Mouse (Mus musculus) limb, embryonic 12.5 days (tissue): ENCODE data around the gene Ptgdr2. TPM values are rescaled to one million over a fixed set of nuclear protein-coding genes. Genes with fewer than 3 reads are reported as not detected.

ENCODE experiments used
- ATAC-seq: fragments of 200-750 bp; cut with Nextera tagmentation; 2 replicates; pipeline ENCODE4 v1.8.0; 2017; ENCODE audit warnings: low read depth, moderate TSS enrichment; ENCODE audit not compliant: insufficient number of reproducible peaks, insufficient read depth, low FRiP score, low TSS enrichment
- H3K27ac ChIP-seq: fragments of 300-500 bp; sonication (generic); 2 replicates; pipeline ENCODE4 v1.5.1; 2016; ENCODE audit warnings: mild to moderate bottlenecking, moderate library complexity
- H3K27me3 ChIP-seq: fragments of 300-500 bp; sonication (generic); 2 replicates; pipeline ENCODE4 v1.6.1; 2016; ENCODE audit warnings: mild to moderate bottlenecking, moderate library complexity
- H3K36me3 ChIP-seq: fragments of 300-500 bp; sonication (generic); 2 replicates; pipeline ENCODE4 v1.6.1; 2016; ENCODE audit warnings: mild to moderate bottlenecking, moderate library complexity
- H3K4me1 ChIP-seq: fragments of 300-500 bp; sonication (generic); replicated peaks from 2 replicates; pipeline ENCODE4 v1.6.1; 2016
- H3K4me2 ChIP-seq: fragments of 300-500 bp; sonication (generic); 2 replicates; pipeline ENCODE4 v1.6.1; 2016; ENCODE audit warnings: mild to moderate bottlenecking, moderate library complexity
- H3K4me3 ChIP-seq: fragments of 300-500 bp; sonication (generic); replicated peaks from 2 replicates; pipeline ENCODE4 v1.5.1; 2016; ENCODE audit warnings: mild to moderate bottlenecking
- H3K9ac ChIP-seq: fragments of 300-500 bp; sonication (generic); replicated peaks from 2 replicates; pipeline ENCODE4 v1.6.1; 2016; ENCODE audit warnings: mild to moderate bottlenecking, moderate library complexity
- H3K9me3 ChIP-seq: fragments of 300-500 bp; sonication (generic); 2 replicates; pipeline ENCODE4 v1.6.1; 2016; ENCODE audit warnings: mild to moderate bottlenecking, moderate library complexity
- WGBS: fragments of 180-500 bp; shearing (Covaris S2); methylation state at CpG from one replicate; pipeline ENCODE4 v1.1.7; 2016; 5-methylcytosine and 5-hydroxymethylcytosine counted together
- polyA plus RNA-seq: library from polyadenylated mRNA; unstranded; fragments of >200 nt; fragmentation: Nextera tagmentation; extraction: Ambion mirVana; gene quantifications from 2 replicates; pipeline ENCODE4 v1.2.1, GENCODE M21; 2016

Gene Ptgdr2
- polyA plus RNA-seq, 1 experiment from 2014 or later, result 0.10 TPM

DNA sequence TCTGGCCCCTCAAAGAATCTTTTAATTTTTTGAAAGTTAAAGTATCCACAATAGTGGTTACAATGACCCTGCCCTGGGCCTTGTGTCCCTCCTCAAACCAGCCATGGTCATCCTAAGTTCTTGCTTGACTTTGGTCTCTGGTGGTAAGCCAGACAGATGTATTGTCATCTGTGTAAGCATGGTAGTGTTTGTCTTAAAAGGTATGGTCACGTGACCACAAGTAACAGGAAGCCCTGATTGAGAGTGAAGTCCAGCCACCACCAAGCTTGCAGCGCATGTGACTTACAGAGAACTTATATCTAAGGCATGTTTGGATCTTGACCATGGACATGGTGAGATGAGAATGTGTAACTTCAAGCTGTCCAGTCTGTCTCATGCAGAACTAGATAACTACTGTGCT lies 38.2 kb downstream of the Ptgdr2 start:
- H3K27me3 ChIP-seq, result no peaks in the 10 kb centered on the region
- no peaks in the 10 kb centered on the region for H3K4me1 ChIP-seq
- H3K36me3 ChIP-seq, result no peaks in the 10 kb centered on the region
- 83% methylated on average over 2 of the region's 2 CpGs for WGBS
- H3K4me2 ChIP-seq, result no peak overlapping the region
- ATAC-seq, result no peak
- H3K4me3 ChIP-seq, result no peak overlapping the region
- H3K27ac ChIP-seq, result no peak overlapping the region
- H3K9ac ChIP-seq, result no peak overlapping the region
- 0 out of 2 replicates have a peak, but pooled peaks cover 6% of the 10 kb centered on the region for H3K9me3 ChIP-seq

DNA sequence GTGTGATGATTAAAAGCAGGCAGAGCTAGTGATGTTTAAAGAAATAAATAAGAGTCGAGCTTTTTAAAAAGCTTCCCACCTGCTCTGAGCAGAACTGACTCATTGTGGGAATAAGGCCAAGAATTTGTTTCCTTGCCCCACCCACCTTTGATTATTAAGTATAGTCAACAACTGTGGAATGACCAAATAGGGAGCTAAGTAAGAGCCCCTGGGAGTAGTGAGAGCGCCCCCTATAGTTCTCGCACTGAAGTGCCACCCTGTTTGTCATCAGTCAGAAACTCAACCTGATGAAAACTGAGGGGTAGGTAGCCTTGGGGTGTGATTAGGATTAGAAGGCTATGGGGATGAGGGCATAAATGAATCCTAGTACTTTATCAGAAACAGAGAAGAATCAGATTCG lies 39.4 kb downstream of the Ptgdr2 start:
- H3K9ac ChIP-seq, result no peak overlapping the region
- 58% methylated on average over 4 of the region's 4 CpGs for WGBS
- H3K27me3 ChIP-seq, result no peaks in the 10 kb centered on the region
- H3K9me3 ChIP-seq, result 0 out of 2 replicates have a peak, but pooled peaks cover 6% of the 10 kb centered on the region
- H3K27ac ChIP-seq, result no peak overlapping the region
- ATAC-seq, result no peak
- H3K4me3 ChIP-seq, result no peak overlapping the region
- H3K4me1 ChIP-seq, result no peaks in the 10 kb centered on the region
- no peak overlapping the region for H3K4me2 ChIP-seq
- no peaks in the 10 kb centered on the region for H3K36me3 ChIP-seq

DNA sequence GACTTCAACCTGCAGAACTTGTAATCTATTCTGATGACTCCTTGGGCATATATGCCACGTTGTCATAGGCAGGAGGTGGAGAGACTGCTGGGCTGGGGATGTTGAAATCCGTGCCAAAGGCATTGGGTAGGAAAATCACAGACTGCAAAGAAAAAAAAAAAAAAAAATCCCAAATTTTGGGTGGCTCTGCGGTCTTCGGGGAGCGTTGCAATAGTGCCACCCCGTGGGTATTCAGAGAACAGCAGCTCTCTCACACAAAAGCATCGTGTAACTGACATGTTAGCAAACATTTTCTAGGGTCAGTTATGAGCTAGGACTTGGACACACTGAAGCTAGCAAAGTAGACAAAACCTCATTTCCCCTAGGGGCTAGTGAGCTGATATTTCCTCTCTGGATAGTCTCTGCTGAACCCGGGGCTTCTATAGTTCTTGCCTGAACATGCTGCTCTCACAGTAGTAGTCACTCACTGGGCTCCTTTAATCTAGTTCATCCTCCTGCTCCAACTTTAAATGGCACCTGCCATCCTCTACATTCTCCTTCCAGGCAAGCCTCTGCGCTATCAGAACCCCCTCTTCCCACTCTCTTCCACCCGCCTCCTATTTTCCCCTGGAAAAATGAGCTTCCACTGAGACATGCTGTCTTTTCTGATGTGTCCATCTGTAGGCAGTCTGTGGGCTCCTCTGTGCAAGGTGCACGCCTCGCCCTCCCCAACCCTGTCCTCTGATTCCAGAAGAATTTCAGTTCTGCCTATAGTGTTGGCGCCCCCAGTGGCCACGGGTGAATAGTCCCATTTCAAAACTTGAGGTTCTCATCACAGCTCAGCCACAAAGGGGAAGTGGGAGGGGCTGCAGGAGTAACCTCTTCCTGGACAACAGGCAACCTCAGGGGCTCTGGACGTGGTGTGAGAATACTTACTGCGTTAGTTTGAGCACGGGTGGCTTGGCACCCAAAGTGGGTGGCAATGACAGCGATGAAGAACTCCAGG lies 42.5 kb downstream of the Ptgdr2 start:
- Histone ChIP-seq H3K9ac (no peak overlapping the region), H3K27me3 (no peaks in the 10 kb centered on the region), H3K36me3 (no peaks in the 10 kb centered on the region), H3K4me1 (peaks cover 3% of the 10 kb centered on the region; the same call in 1 of the 2 replicates), H3K4me2 (no peak overlapping the region), H3K4me3 (no peak overlapping the region), H3K9me3 (no peaks in the 10 kb centered on the region), H3K27ac (no peak overlapping the region)
- ATAC-seq, result 0 out of 2 replicates have a peak, but pooled peaks have one; percentile 29
- 14% methylated on average over 18 of the region's 18 CpGs for WGBS

DNA sequence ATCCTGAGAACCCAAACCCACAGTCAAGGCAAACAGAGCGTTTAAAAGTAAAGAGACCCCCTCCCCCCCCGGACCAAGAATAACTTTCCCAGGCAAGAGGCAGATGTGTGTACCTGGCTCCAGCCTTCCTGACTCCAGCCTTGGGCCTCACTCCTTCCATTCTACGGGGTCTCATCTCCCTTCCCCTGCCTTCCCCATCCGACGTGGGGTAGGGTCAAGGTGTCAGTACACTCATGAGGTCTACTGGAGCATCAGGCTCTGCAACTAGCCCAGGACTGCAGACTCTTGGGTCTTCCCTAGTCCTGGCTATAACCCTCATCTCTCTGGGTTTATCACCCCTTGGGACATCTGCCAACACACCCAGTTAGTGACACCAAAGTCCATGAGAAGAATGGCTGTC lies 43.2 kb downstream of the Ptgdr2 start:
- H3K4me3 ChIP-seq, result no peak overlapping the region
- ATAC-seq, result no peak
- H3K27ac ChIP-seq, result no peak overlapping the region
- no peaks in the 10 kb centered on the region for H3K36me3 ChIP-seq
- no peak overlapping the region for H3K9ac ChIP-seq
- 85% methylated on average over 5 of the region's 5 CpGs for WGBS
- peaks cover 3% of the 10 kb centered on the region; the same call in 1 of the 2 replicates for H3K4me1 ChIP-seq
- no peaks in the 10 kb centered on the region for H3K9me3 ChIP-seq
- no peaks in the 10 kb centered on the region for H3K27me3 ChIP-seq
- no peak overlapping the region for H3K4me2 ChIP-seq

DNA sequence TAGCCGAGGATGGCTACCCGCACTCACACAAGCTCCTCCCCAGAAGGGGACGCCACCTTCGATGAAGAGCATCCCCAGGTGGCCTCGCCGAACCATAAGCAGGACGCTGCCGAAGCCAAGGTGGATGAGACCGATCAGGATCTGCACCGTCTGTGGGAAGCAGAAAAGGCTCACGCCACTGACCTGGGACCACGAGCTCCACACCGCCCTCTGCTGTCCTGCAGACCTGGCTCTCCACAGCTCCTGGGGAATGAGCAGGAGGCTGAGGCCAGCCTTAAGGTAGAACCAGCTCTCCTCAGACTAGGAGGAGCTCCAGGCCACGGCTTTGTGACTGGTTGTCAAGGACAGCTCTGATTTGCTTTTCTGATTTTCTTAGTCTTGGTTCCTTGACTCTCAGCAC lies 46.2 kb downstream of the Ptgdr2 start:
- Histone ChIP-seq H3K36me3 (no peaks in the 10 kb centered on the region), H3K4me3 (no peak overlapping the region; the same call in 1 of the 2 replicates), H3K4me2 (peak overlapping the region; percentile 40), H3K4me1 (peaks cover 3% of the 10 kb centered on the region; the same call in 1 of the 2 replicates), H3K9ac (no peak overlapping the region), H3K27ac (no peak overlapping the region), H3K27me3 (no peaks in the 10 kb centered on the region), H3K9me3 (no peaks in the 10 kb centered on the region)
- 27% methylated on average over 14 of the region's 14 CpGs for WGBS
- no peak for ATAC-seq

DNA sequence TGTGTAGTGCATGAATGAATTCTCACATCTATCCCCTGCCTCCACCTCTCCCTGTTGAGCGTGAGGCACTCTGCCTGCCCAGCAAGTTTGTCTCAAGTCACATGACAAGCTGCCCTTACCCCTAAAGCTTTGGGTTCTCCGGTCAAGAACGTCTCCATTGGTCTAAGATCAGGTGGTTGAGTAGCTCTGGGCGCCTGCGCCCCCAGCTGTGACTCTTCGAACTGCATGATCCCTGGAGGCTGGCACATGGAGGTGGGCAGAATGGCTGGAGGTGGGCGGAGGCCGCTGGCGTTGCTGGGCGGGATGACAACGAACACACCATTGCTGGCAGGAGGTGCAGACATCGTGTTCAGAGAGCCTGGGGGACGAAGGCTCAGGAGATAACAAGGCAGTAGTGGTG lies 47.6 kb downstream of the Ptgdr2 start:
- no peaks in the 10 kb centered on the region for H3K9me3 ChIP-seq
- no peaks in the 10 kb centered on the region for H3K36me3 ChIP-seq
- 74% methylated on average over 13 of the region's 13 CpGs for WGBS
- H3K27ac ChIP-seq, result no peak overlapping the region
- no peaks in the 10 kb centered on the region for H3K27me3 ChIP-seq
- peaks cover 3% of the 10 kb centered on the region; the same call in 1 of the 2 replicates for H3K4me1 ChIP-seq
- H3K9ac ChIP-seq, result no peak overlapping the region
- no peak overlapping the region for H3K4me2 ChIP-seq
- no peak for ATAC-seq
- H3K4me3 ChIP-seq, result no peak overlapping the region

DNA sequence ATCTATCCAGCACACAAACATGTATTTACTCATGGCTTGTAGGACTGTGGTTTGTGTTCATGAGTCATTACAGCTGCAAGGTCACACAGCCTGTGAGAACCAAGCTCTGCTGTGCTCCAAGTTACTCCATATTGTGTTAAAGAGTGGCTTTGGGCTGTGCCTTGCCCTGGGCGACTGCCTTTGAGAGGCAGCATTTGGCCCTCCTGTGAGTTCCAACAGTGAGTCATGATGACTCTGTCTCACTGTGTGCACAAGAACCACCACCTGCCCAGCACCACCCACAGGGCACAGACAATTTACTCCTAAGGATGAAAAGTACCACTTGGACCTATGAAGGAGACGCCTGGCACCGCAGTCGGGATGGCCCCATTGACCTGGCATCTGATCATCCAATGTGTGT lies 48.9 kb downstream of the Ptgdr2 start:
- H3K9ac ChIP-seq, result no peak overlapping the region
- H3K4me2 ChIP-seq, result no peak overlapping the region
- no peaks in the 10 kb centered on the region for H3K36me3 ChIP-seq
- H3K27ac ChIP-seq, result no peak overlapping the region
- H3K27me3 ChIP-seq, result no peaks in the 10 kb centered on the region
- WGBS, result 90% methylated on average over 4 of the region's 4 CpGs
- peaks cover 3% of the 10 kb centered on the region; the same call in 1 of the 2 replicates for H3K4me1 ChIP-seq
- H3K9me3 ChIP-seq, result no peaks in the 10 kb centered on the region
- H3K4me3 ChIP-seq, result no peak overlapping the region
- no peak for ATAC-seq

DNA sequence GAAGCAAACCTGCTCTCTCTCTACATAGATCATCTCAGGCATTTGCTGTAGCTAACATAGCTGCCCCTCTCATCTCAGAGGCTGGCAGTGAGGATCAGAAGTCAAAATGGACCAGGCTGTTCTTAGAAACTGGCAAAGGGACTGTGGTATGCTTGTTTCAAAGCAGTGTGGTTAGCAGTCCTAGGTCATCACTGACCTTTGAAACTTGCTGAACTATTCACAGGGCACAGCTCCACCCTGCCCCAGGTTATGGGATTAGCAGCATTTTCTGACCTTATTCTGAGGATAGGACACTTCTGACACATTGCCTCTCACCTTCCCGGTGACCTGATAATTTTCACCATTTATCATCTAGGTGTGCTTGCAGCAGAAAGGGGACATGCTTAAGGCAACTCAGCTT lies 51.6 kb downstream of the Ptgdr2 start:
- Histone ChIP-seq H3K27me3 (no peaks in the 10 kb centered on the region), H3K36me3 (no peaks in the 10 kb centered on the region), H3K27ac (no peak overlapping the region), H3K9me3 (no peaks in the 10 kb centered on the region), H3K9ac (no peak overlapping the region), H3K4me3 (no peak overlapping the region), H3K4me1 (no peaks in the 10 kb centered on the region), H3K4me2 (no peak overlapping the region)
- ATAC-seq, result no peak
- 82% methylated on average over 1 of the region's 1 CpGs for WGBS

DNA sequence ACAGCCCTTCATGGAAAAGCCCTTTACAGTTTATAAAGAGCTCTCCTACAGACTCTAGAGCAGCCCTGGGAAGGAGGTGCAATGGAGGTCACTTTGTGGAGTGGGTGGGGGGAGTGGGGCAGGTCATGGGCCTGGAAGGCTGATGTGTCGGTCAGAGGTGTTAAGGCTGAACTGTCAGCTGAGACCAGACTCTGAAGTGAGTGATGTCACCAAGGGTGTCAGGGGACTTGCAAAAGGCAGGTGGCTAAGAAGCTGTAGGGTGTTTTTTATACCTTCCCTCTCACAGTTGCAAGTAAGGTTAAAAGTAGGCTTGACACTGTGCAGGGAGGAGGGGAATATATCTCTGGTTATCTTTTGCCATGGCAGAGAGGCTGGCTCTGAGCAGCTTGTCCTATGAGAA lies 53.8 kb downstream of the Ptgdr2 start:
- no peak for ATAC-seq
- Histone ChIP-seq H3K27me3 (no peaks in the 10 kb centered on the region), H3K9ac (no peak overlapping the region), H3K27ac (no peak overlapping the region), H3K36me3 (no peaks in the 10 kb centered on the region), H3K9me3 (no peaks in the 10 kb centered on the region), H3K4me3 (no peak overlapping the region), H3K4me1 (no peaks in the 10 kb centered on the region), H3K4me2 (no peak overlapping the region)
- WGBS, result 22% methylated on average over 1 of the region's 1 CpGs

DNA sequence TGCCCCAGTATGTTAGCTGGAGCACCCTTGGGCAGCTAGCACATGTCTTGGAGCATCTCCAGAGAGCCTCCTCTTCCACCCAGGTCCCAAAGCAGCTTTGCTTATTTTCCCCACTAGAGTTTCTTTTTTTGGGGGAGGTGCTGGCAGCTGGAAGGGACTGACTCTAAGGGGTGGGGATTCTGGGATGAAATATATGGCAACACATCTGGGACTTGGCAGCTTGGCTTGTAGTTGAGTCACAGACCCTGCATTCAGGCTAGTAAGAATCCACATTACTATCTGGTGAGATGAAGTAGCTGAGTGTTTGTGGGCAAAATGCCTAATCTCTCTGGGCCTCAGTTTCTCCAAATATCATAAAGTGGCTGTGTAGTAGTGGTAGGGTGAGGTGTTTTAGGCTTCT lies 55.0 kb downstream of the Ptgdr2 start:
- no peaks in the 10 kb centered on the region for H3K9me3 ChIP-seq
- H3K27ac ChIP-seq, result no peak overlapping the region
- no peaks in the 10 kb centered on the region for H3K36me3 ChIP-seq
- no peak for ATAC-seq
- no peak overlapping the region for H3K9ac ChIP-seq
- no peaks in the 10 kb centered on the region for H3K4me1 ChIP-seq
- H3K27me3 ChIP-seq, result no peaks in the 10 kb centered on the region
- H3K4me3 ChIP-seq, result no peak overlapping the region
- no peak overlapping the region for H3K4me2 ChIP-seq
